Mouse (Mus musculus) cerebellum, adult 2 months (tissue): ENCODE measurements around the gene Erbb4.

Experiments used
- CTCF ChIP-seq: fragments of 200-500 bp; IDR thresholded peaks from 2 replicates; pipeline ENCODE4 v1.5.1; 2011; ENCODE audit warnings: low read depth, mild to moderate bottlenecking, control low read depth, low read length, moderate library complexity, borderline replicate concordance; ENCODE audit not compliant: insufficient read depth
- POLR2A ChIP-seq: fragments of 200-500 bp; IDR thresholded peaks from 2 replicates; pipeline ENCODE4 v1.6.1; 2011; ENCODE audit warnings: low read length, control low read depth, borderline replicate concordance; ENCODE audit not compliant: insufficient read depth

DNA sequence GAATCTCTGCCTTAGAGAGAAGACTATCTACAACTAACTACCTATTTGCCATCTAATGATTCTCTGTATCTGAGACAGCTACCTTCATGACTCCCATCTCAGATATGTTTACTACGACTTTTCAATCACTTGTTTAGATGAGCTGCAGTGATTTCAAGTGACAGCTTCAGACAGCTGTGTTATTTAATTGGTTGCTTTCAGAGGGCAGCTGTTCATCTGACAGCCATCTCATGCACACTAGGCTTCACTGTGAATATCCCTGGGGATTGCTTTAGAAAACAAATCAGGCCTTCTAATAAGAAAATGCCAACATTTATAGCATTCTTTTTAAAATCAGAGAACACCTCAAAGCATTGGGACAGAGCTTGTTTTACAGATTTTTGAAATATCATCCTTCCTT lies 952.6 kb downstream of the Erbb4 start:
- TF ChIP-seq POLR2A (no peak), CTCF (no peak)
